Comparison of ENCODE assay signal across 21 mouse cellular contexts in genomic region chr10:4293418-4293817, GRCm38 (mm10). TPM values are rescaled to one million over a fixed set of nuclear protein-coding genes. Genes with fewer than 3 reads are reported as not detected.
DNase-seq lines count a peak whose midpoint lies in the region; ATAC-seq and TF ChIP-seq lines count a peak whose summit lies in the region.
"Had no signal": no experiment of that assay in that cellular context is flagged by ENCODE, and none has a peak within 500 bp of the region (broad histone marks: within the 10 kb centered on the region; RNA-seq: fewer than 3 reads in every experiment).

No protein-coding gene starts in this region.

- TF ChIP-seq EP300 in lung, postnatal 0 days (IDR thresholded peaks at IDR 0.05) = no peak
- TF ChIP-seq EP300 in MEL (IDR thresholded peaks at IDR 0.05; ENCODE audit: low read depth in 1 of 2, low read length in 2 of 2) = no peak

- TF ChIP-seq RAD21 in MEL (IDR thresholded peaks at IDR 0.05; ENCODE audit: low read depth, low read length) = no peak

- H3K27me3 ChIP-seq in lung, postnatal 0 days (replicated peaks; ENCODE audit: insufficient read depth, low read length) = no peaks in the 10 kb centered on the region
- peaks cover 0 to 2% of the 10 kb centered on the region in 2 experiments; a peak in 2 of 4 replicates for H3K27me3 ChIP-seq in MEL (ENCODE audit: control insufficient read depth in 1 of 2, insufficient read depth in 2 of 2, low read length in 2 of 2)
- H3K27me3 ChIP-seq in neural tube, embryonic 15.5 days (replicated peaks) = no peaks in the 10 kb centered on the region
- H3K27me3 ChIP-seq: embryonic facial prominence, embryonic 12.5 days; forebrain, embryonic 15.5 days; hindbrain, embryonic 13.5 days had no signal

- H3K36me3 ChIP-seq in lung, postnatal 0 days (ENCODE audit: insufficient read depth, low read length) = no peaks in the 10 kb centered on the region
- H3K36me3 ChIP-seq in MEL (ENCODE audit: control insufficient read depth in 1 of 2, insufficient read depth in 2 of 2, low read length in 2 of 2) = no peaks in the 10 kb centered on the region
- H3K36me3 ChIP-seq in neural tube, embryonic 15.5 days = no peaks in the 10 kb centered on the region
- H3K36me3 ChIP-seq: embryonic facial prominence, embryonic 12.5 days; forebrain, embryonic 15.5 days; G1E; hindbrain, embryonic 13.5 days had no signal

- DNase-seq in gastrocnemius, adult 18-20 months (ENCODE audit: low spot score) = peak; percentile 18
- no peak for DNase-seq in gastrocnemius, postnatal 14 days
- DNase-seq in lung, postnatal 10 days = peak; percentile 20
- no peak for DNase-seq in lung, postnatal 0 days (ENCODE audit: low spot score)
- peak; percentile 19 for DNase-seq in MEL (ENCODE audit: low read depth, low spot score)
- DNase-seq in kidney, postnatal 10 days = no peak
- DNase-seq: adrenal gland, postnatal 14 days; B cell, adult 2 months; cerebellum, adult 11-12 months; cerebellum, adult 9-10 months; cerebellum, postnatal 25 days; gastrocnemius, postnatal 25 days; heart, adult 11 months; heart, postnatal 14 days had no signal

- TF ChIP-seq POLR2A in MEL (IDR thresholded peaks at IDR 0.05; ENCODE audit: control insufficient read depth in 1 of 2, insufficient read depth in 1 of 2, low read depth in 1 of 2, low read length in 2 of 2, poor library complexity in 1 of 2) = no peak

- no peaks in the 10 kb centered on the region for H3K79me2 ChIP-seq in MEL (ENCODE audit: control insufficient read depth, insufficient read depth, low read length, poor library complexity)

- H3K4me3 ChIP-seq in lung, postnatal 0 days (ENCODE audit: low read depth, low read length) = no peak overlapping the region
- no peak overlapping the region for H3K4me3 ChIP-seq in MEL (ENCODE audit: control insufficient read depth in 1 of 2, insufficient read depth in 1 of 2, low read depth in 2 of 2, low read length in 2 of 2)
- no peak overlapping the region for H3K4me3 ChIP-seq in neural tube, embryonic 15.5 days (replicated peaks)
- H3K4me3 ChIP-seq: embryonic facial prominence, embryonic 12.5 days; forebrain, embryonic 15.5 days; hindbrain, embryonic 13.5 days had no signal

- intact Hi-C loops in gastrocnemius, postnatal 14 days (cut with DNase I; ENCODE audit: low total_unique reads) = no loop called here

- no peak overlapping the region for H3K27ac ChIP-seq in lung, postnatal 0 days (ENCODE audit: low read length)
- no peak overlapping the region for H3K27ac ChIP-seq in MEL (ENCODE audit: control insufficient read depth, low read depth, low read length)
- H3K27ac ChIP-seq in neural tube, embryonic 15.5 days (replicated peaks) = 0 out of 2 replicates have a peak overlapping the region, but pooled peaks have one; percentile 45
- H3K27ac ChIP-seq: embryonic facial prominence, embryonic 12.5 days; forebrain, embryonic 15.5 days; hindbrain, embryonic 13.5 days; hindbrain, postnatal 0 days had no signal

- no peaks in the 10 kb centered on the region for H3K9me3 ChIP-seq in lung, postnatal 0 days (ENCODE audit: low read length)
- H3K9me3 ChIP-seq in MEL (replicated peaks; ENCODE audit: insufficient read depth, low read length) = no peaks in the 10 kb centered on the region
- H3K9me3 ChIP-seq in neural tube, embryonic 15.5 days (replicated peaks) = no peaks in the 10 kb centered on the region
- H3K9me3 ChIP-seq: embryonic facial prominence, embryonic 12.5 days; forebrain, embryonic 15.5 days; G1E; hindbrain, embryonic 13.5 days had no signal

- H3K4me2 ChIP-seq in lung, postnatal 0 days (replicated peaks; ENCODE audit: low read depth, low read length) = no peak overlapping the region
- no peak overlapping the region for H3K4me2 ChIP-seq in neural tube, embryonic 15.5 days
- H3K4me2 ChIP-seq: embryonic facial prominence, embryonic 12.5 days; forebrain, embryonic 15.5 days; hindbrain, embryonic 13.5 days had no signal

- no peak overlapping the region for H3K9ac ChIP-seq in lung, postnatal 0 days (replicated peaks; ENCODE audit: low read depth)
- H3K9ac ChIP-seq in MEL (ENCODE audit: control insufficient read depth, low read depth, low read length, poor library complexity, severe bottlenecking) = no peak overlapping the region
- no peak overlapping the region for H3K9ac ChIP-seq in neural tube, embryonic 15.5 days (replicated peaks)
- H3K9ac ChIP-seq: embryonic facial prominence, embryonic 12.5 days; forebrain, embryonic 15.5 days; hindbrain, embryonic 13.5 days had no signal

- ATAC-seq in lung, postnatal 0 days = no peak
- ATAC-seq in neural tube, embryonic 15.5 days (ENCODE audit: low FRiP score) = no peak
- ATAC-seq: CD4-positive, CD25-positive, alpha-beta regulatory T cell, adult 4 months; forebrain, embryonic 15.5 days; hindbrain, postnatal 0 days had no signal

- WGBS in lung, postnatal 0 days = 66% methylated on average over 4 of the region's 4 CpGs
- WGBS in neural tube, embryonic 15.5 days = 87% methylated on average over 4 of the region's 4 CpGs

- H3K4me1 ChIP-seq in lung, postnatal 0 days (ENCODE audit: insufficient read depth, low read depth, low read length) = no peaks in the 10 kb centered on the region
- H3K4me1 ChIP-seq in MEL (ENCODE audit: control insufficient read depth in 1 of 2, insufficient read depth in 2 of 2, low read length in 2 of 2) = no peaks in the 10 kb centered on the region; a peak in 1 of 4 replicates
- peaks cover 6% of the 10 kb centered on the region for H3K4me1 ChIP-seq in neural tube, embryonic 15.5 days
- H3K4me1 ChIP-seq: forebrain, embryonic 15.5 days had no signal

- TF ChIP-seq CTCF in lung, postnatal 0 days (IDR thresholded peaks at IDR 0.05) = no peak
- no peak for TF ChIP-seq CTCF in MEL (IDR thresholded peaks at IDR 0.05 in 2 of 3, conservative IDR thresholded peaks at IDR 0.05 in 1 of 3; ENCODE audit: control insufficient read depth in 1 of 3, insufficient read depth in 1 of 3, low read depth in 2 of 3, low read length in 3 of 3, poor library complexity in 1 of 3, severe bottlenecking in 1 of 3)

TF ChIP-seq in MEL, 35 proteins besides CTCF, POLR2A, EP300 and RAD21:
- TF ChIP-seq CHD1 (IDR thresholded peaks at IDR 0.05; ENCODE audit: low read depth, low read length) (no peak), HCFC1 (IDR thresholded peaks at IDR 0.05; ENCODE audit: low read depth, low read length) (no peak), ELF1 (IDR thresholded peaks at IDR 0.05; ENCODE audit: low read depth, low read length) (no peak), ZKSCAN1 (IDR thresholded peaks at IDR 0.05; ENCODE audit: low read depth, low read length) (no peak), KAT2A (conservative IDR thresholded peaks at IDR 0.05; ENCODE audit: low read depth, low read length) (no peak), SIN3A (IDR thresholded peaks at IDR 0.05; ENCODE audit: low read length) (no peak), GATA1 (IDR thresholded peaks at IDR 0.05; ENCODE audit: low read depth, low read length) (no peak)

RNA-seq across cellular contexts. Expression of gene Akap12, which starts 27.2 kb away (rescaled TPM):
- 10 to 100 TPM in 1 of 2 experiments, 1 to 10 TPM in 1; 7.2 to 13.8 TPM for total RNA-seq in gastrocnemius, adult 18-20 months (2021)
- total RNA-seq in gastrocnemius, postnatal 14 days (2021) = 10 to 100 TPM; 15.4 to 26.5 TPM
- 49.7 and 59.9 TPM in 2 replicates for polyA plus RNA-seq in lung, postnatal 0 days (2015; fragmentation: Nextera tagmentation; extraction: Ambion mirVana)
- total RNA-seq in MEL (2012; rRNA removed) = 0.08 and 0.16 TPM in 2 replicates
- under 1 TPM in 1 of 2 experiments, not detected in 1; 0.42 TPM for polyA plus RNA-seq in MEL (2012; ENCODE audit: insufficient read depth in 1 of 2, insufficient read length in 2 of 2, low read depth in 1 of 2, low replicate concordance in 2 of 2, missing spikeins in 1 of 2)
- 52.2 and 57.1 TPM in 2 replicates for polyA plus RNA-seq in neural tube, embryonic 15.5 days (2015; fragmentation: Nextera tagmentation; extraction: Ambion mirVana)
- polyA plus RNA-seq: G1E had no signal

Comparison
In these comparisons a context has a peak if more than half of its experiments do, and no peak if none do; other contexts are left out.
1. DNase-seq: peak in gastrocnemius, adult 18-20 months (single experiment), lung, postnatal 10 days (single experiment) and MEL (single experiment); none in gastrocnemius, postnatal 14 days (single experiment), lung, postnatal 0 days (single experiment) and kidney, postnatal 10 days (single experiment).